Mouse (Mus musculus) left cerebral cortex, postnatal 10 days (tissue): Measurements from ENCODE around the gene Nadk. TPM values are rescaled to one million over a fixed set of nuclear protein-coding genes. Genes with fewer than 3 reads are reported as not detected.

ENCODE experiments used
- total RNA-seq, 2 experiments: library from RNA; stranded (reverse); gene quantifications; 2 replicates each; pipeline ENCODE4 v1.2.3; 2021

The Nadk gene
- total RNA-seq, 2 experiments from 2014 or later, result 47.9 TPM

Other genes with a start within 250 kb of the Nadk start
- gene Prkcz, start 201.0 kb upstream of the Nadk start, total RNA-seq, result 100 to 1,000 TPM; 174 to 187 TPM
- 10 to 100 TPM; 33.0 to 34.9 TPM for gene Gabrd, start 164.3 kb upstream of the Nadk start, total RNA-seq
- gene Cfap74, start 153.2 kb upstream of the Nadk start, total RNA-seq, result 10 to 100 TPM; 10.1 to 10.6 TPM
- 1 to 10 TPM in 1 of 2 experiments, not detected in 1; 2.4 TPM for gene Tmem52, start 93.3 kb upstream of the Nadk start, total RNA-seq
- gene Gnb1, start 71.0 kb upstream of the Nadk start, total RNA-seq, result 1,000 to 10,000 TPM; 1,230 to 1,248 TPM
- gene Slc35e2, start 39.0 kb downstream of the Nadk start, total RNA-seq, result 10 to 100 TPM; 44.1 to 45.2 TPM
- 10 to 100 TPM; 42.0 to 51.4 TPM for gene Cdk11b, start 62.5 kb downstream of the Nadk start, total RNA-seq
- not detected for gene Gm10563, start 83.0 kb downstream of the Nadk start, total RNA-seq
- 1 to 10 TPM; 2.1 to 2.2 TPM for gene Mmp23, start 91.0 kb downstream of the Nadk start, total RNA-seq
- gene Mib2, start 106.8 kb downstream of the Nadk start, total RNA-seq, result 100 to 1,000 TPM in 1 of 2 experiments, 10 to 100 TPM in 1; 98.4 to 100 TPM
- 10 to 100 TPM; 20.2 to 22.2 TPM for gene Fndc10, start 132.0 kb downstream of the Nadk start, total RNA-seq
- 10 to 100 TPM; 82.3 to 85.4 TPM for gene Ssu72, start 142.4 kb downstream of the Nadk start, total RNA-seq
- gene Tmem240, start 172.4 kb downstream of the Nadk start, total RNA-seq, result 10 to 100 TPM; 63.6 to 68.8 TPM
- 10 to 100 TPM; 56.0 to 57.9 TPM for gene Atad3a, start 198.7 kb downstream of the Nadk start, total RNA-seq
- gene Vwa1, start 212.3 kb downstream of the Nadk start, total RNA-seq, result 10 to 100 TPM; 14.6 to 19.3 TPM
- 1 to 10 TPM; 3.0 to 5.4 TPM for gene Tmem88b, start 223.5 kb downstream of the Nadk start, total RNA-seq
- gene Ankrd65, start 228.1 kb downstream of the Nadk start, total RNA-seq, result not detected
- gene Mrpl20, start 240.5 kb downstream of the Nadk start, total RNA-seq, result 100 to 1,000 TPM; 103 to 111 TPM